Mouse (Mus musculus): Measurements from ENCODE around the gene Bag5.

- TF ChIP-seq POLR2A (IDR thresholded peaks at IDR 0.05; ENCODE audit: borderline replicate concordance, insufficient read depth, low read length) (no peak), CTCF (IDR thresholded peaks at IDR 0.05; ENCODE audit: borderline replicate concordance, insufficient read depth, low read depth, low read length) (no peak)
Measured at GRCm38 (mm10) chr12:111747421-111747820, 34.4 kb upstream of the Bag5 start.
